Mouse (Mus musculus) MEL (cell line): ENCODE measurements around the gene Btnl6.

ENCODE experiments used
- CTCF ChIP-seq, 3 experiments: IDR thresholded peaks in 2 of 3; conservative IDR thresholded peaks in 1 of 3; 2 replicates each; pipeline ENCODE4 v1.5.1; 2011 to 2012; ENCODE audit warnings: low read length in 3 of 3, low read depth in 2 of 3, mild to moderate bottlenecking in 2 of 3, improper control_type of control experiment in 1 of 3, inconsistent platforms in 1 of 3, mixed read lengths in 1 of 3, moderate library complexity in 1 of 3; ENCODE audit not compliant: control insufficient read depth in 1 of 3, insufficient read depth in 1 of 3, poor library complexity in 1 of 3, severe bottlenecking in 1 of 3
- MAFK ChIP-seq: IDR thresholded peaks from 2 replicates; pipeline ENCODE4 v1.6.1; 2011; ENCODE audit warnings: low read depth, mild to moderate bottlenecking, low read length, improper control_type of control experiment, borderline replicate concordance
- POLR2A ChIP-seq, 2 experiments: IDR thresholded peaks; 2 replicates each; pipeline ENCODE4 v1.6.1; 2011 to 2012; ENCODE audit warnings: low read length in 2 of 2, mild to moderate bottlenecking in 2 of 2, control low read depth in 1 of 2, improper control_type of control experiment in 1 of 2, low read depth in 1 of 2, moderate library complexity in 1 of 2; ENCODE audit not compliant: control insufficient read depth in 1 of 2, insufficient read depth in 1 of 2, poor library complexity in 1 of 2

- TF ChIP-seq MAFK = no peak
- no peak for TF ChIP-seq CTCF (IDR thresholded peaks at IDR 0.05 in 2 of 3, conservative IDR thresholded peaks at IDR 0.05 in 1 of 3; ENCODE audit: control insufficient read depth in 1 of 3, insufficient read depth in 1 of 3, low read depth in 2 of 3, low read length in 3 of 3, poor library complexity in 1 of 3, severe bottlenecking in 1 of 3)
- TF ChIP-seq POLR2A (IDR thresholded peaks at IDR 0.05; ENCODE audit: control insufficient read depth in 1 of 2, insufficient read depth in 1 of 2, low read depth in 1 of 2, low read length in 2 of 2, poor library complexity in 1 of 2) = peak; percentile 14 to 43; a peak in 1 of 4 replicates
Observed at GRCm38 (mm10) chr17:34561200-34561599, 44.0 kb upstream of the Btnl6 start.
